Mouse (Mus musculus): Measurements from ENCODE around the gene Gm10309.

DNA sequence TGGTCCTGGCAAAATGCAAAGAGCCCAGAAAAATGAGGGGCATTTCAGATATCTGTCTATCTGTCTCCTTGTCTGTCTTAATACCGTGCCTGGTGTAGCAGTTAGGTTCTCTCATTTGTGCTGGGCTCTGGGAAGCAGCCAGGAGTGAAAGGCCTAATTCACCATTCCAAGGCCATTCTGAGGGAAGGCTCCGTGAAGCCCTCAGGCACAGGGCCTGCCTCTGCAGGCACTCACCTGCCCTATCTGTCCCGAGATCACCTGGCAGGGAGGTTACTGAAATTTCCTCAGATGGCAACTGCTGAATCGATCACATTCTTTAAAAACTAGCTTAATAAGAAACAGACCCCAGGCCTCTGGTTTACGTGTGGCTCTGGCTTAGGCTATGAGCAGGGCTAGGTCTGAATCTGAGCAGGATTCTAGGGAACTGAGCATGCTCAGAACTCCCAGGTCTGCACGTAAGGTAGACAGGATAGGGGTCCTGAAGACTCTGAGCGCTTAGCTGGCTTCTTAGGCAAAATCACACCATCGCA, 11.1 kb downstream of the Gm10309 start:
- TF ChIP-seq CTCF (IDR thresholded peaks at IDR 0.05) (no peak), EP300 (IDR thresholded peaks at IDR 0.05; ENCODE audit: insufficient read depth, low read depth, low read length) (no peak)
